Mouse (Mus musculus) cerebellum, adult 2 months (tissue): ENCODE measurements around the gene Fes. TPM values are rescaled to one million over a fixed set of nuclear protein-coding genes. Genes with fewer than 3 reads are reported as not detected.
A peak's percentile ranks its signal among the peaks of the same experiment; 100 is the strongest.

ENCODE experiments used
- DNase-seq, 2 experiments: peaks; one replicate each; pipeline ENCODE4 v3.0.0; 2021
- H3K27ac ChIP-seq: fragments of 200-500 bp; 2 replicates; pipeline ENCODE4 v1.5.1; 2012; ENCODE audit warnings: low read length, control low read depth, inconsistent platforms; ENCODE audit not compliant: insufficient read depth
- H3K27me3 ChIP-seq: fragments of 200-500 bp; 2 replicates; pipeline ENCODE4 v1.6.1; 2012; ENCODE audit warnings: inconsistent platforms, mild to moderate bottlenecking, low read length, moderate library complexity; ENCODE audit not compliant: control insufficient read depth, insufficient read depth
- H3K4me1 ChIP-seq: fragments of 200-500 bp; 2 replicates; pipeline ENCODE4 v1.6.1; 2011; ENCODE audit warnings: low read length; ENCODE audit not compliant: control insufficient read depth, insufficient read depth
- H3K4me3 ChIP-seq: fragments of 200-500 bp; replicated peaks from 2 replicates; pipeline ENCODE3; 2011; ENCODE audit warnings: mild to moderate bottlenecking, low read depth, low read length, control low read depth; ENCODE audit not compliant: insufficient read depth
- CTCF ChIP-seq: fragments of 200-500 bp; IDR thresholded peaks from 2 replicates; pipeline ENCODE4 v1.5.1; 2011; ENCODE audit warnings: low read depth, mild to moderate bottlenecking, control low read depth, low read length, moderate library complexity, borderline replicate concordance; ENCODE audit not compliant: insufficient read depth
- POLR2A ChIP-seq: fragments of 200-500 bp; IDR thresholded peaks from 2 replicates; pipeline ENCODE4 v1.6.1; 2011; ENCODE audit warnings: low read length, control low read depth, borderline replicate concordance; ENCODE audit not compliant: insufficient read depth
- WGBS: fragments of 180-500 bp; shearing (Covaris S2); methylation state at CpG from one replicate; pipeline ENCODE4 v1.1.7; 2018; 5-methylcytosine and 5-hydroxymethylcytosine counted together
- polyA plus RNA-seq: library from polyadenylated mRNA; depleted of rRNA; stranded (reverse); fragments of >200 nt; gene quantifications from 2 replicates; pipeline ENCODE4 v1.2.3, GENCODE M21; 2012

The Fes gene
- polyA plus RNA-seq, 1 experiment: 4.2 TPM

DNA sequence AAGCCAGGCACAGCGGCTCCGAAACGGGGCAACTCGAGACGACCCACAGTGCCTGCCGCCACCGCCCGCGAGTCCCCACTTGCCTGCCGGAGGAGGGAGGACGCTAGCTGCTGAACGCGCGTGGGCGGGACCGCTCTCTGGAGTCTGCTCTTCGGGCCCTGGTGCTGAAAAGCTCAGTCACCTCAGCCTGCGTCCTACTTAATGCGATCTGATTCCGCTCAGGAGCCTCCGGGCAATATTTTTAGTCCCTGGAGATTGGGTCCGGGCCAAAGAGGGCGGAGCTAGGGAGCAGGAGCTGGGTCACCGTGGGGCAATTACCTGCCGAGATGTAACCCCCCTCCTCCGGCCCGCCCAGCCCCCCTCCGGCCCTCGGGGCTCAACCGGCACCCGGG, 17.1 kb downstream of the Fes start:
- Histone ChIP-seq H3K4me3 (peak overlapping the region; percentile 87), H3K27me3 (no peaks in the 10 kb centered on the region), H3K27ac (peak overlapping the region; percentile 98), H3K4me1 (peaks cover 29% of the 10 kb centered on the region)
- DNase-seq: peak; percentile 93 to 95
- WGBS: under 1% methylated on average over 31 of the region's 31 CpGs
- TF ChIP-seq POLR2A: peak; percentile 85
- TF ChIP-seq CTCF: no peak

DNA sequence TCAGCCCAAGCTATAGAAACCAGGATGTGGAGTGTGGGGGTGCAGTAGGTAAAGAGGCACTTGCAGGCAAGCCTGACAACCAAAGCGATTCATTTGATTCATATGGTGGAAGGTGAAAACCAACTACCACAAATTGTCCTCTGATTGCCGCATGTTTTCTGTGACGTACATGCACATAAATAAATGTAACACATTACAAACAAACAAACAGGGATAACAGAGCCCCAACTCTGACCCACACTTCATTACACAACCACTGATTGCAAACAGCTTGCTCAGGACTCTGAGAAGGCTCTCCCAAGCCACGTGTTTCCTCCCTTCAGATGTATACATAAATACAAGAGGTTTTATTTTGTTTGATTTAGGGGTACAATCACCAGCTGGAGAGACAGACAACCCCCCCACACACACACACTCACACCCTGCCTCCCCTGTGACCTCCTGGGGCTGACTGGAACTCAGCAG, 17.7 kb downstream of the Fes start:
- H3K27me3 ChIP-seq: no peaks in the 10 kb centered on the region
- peaks cover 29% of the 10 kb centered on the region for H3K4me1 ChIP-seq
- TF ChIP-seq CTCF: no peak
- no peak for TF ChIP-seq POLR2A
- WGBS: 8% methylated on average over 4 of the region's 4 CpGs
- DNase-seq: no peak
- H3K4me3 ChIP-seq: peak overlapping the region; percentile 87
- H3K27ac ChIP-seq: peak overlapping the region; percentile 98

DNA sequence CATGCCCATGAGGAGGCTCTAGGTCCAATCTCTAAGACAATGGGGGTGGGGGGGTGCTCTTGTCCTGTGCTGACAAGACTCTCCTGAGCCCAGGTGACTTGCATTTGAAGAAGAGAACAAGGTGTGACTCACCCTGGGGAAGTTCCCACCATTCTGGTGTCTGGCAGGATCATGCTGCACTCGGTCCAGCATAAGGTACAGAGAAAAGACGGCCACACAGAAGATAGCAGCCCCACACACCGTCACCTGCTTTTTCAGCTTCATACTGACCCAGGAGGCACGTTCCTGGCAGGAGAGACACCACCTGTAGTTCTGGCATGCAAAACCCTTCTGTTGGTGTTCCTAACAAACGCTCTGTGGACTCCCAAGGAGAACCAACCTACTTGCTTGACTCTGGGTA, 18.3 kb downstream of the Fes start:
- Histone ChIP-seq H3K27ac (peak overlapping the region; percentile 71), H3K4me1 (peaks cover 29% of the 10 kb centered on the region), H3K27me3 (no peaks in the 10 kb centered on the region), H3K4me3 (peak overlapping the region; percentile 87)
- no peak; the same call in 1 of the 2 replicates for TF ChIP-seq POLR2A
- no peak for TF ChIP-seq CTCF
- peak; percentile 60 to 70 for DNase-seq
- WGBS: 8% methylated on average over 5 of the region's 5 CpGs

DNA sequence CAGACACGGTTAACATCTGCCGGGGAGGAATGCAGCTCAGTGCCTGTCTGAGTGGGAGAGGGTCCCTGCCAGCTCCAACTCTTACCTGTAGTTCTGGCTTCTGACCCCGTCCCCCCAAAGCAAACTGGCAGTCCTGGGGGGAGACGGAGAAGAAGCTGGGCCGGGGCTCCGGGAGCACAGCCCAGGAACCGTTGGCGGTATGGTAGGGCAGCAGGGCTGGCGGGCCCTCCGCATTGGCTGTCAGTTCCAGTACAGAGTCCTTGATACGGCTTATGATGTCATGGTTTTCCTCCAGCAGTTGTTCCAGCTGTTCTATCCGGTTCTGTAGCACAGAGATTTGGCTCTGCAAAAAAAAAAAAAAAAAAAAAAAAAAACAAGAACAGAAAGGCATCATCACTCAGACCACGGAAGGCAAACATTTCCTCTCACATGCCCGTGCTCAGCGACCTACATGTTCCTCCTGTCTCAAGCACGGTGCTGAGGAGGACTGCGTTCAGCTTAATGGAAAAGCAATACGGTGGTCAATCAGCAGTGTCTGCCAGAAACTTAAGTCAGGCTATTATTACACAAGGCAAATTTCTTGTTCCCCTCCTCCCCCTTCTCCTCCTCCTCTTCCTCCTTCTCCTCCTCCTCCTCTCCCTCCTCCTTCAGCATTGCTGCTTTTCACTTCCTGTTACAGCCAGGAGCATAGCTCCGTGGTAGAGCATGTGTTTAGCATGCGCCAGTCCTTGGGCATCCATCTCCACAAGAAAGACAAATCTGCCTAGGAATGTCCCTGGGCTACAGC, 18.9 kb downstream of the Fes start:
- TF ChIP-seq POLR2A: no peak
- no peak for TF ChIP-seq CTCF
- 59% methylated on average over 20 of the region's 20 CpGs for whole genome bisulfite sequencing
- Histone ChIP-seq H3K27me3 (no peaks in the 10 kb centered on the region), H3K27ac (peak overlapping the region; percentile 71), H3K4me1 (peaks cover 29% of the 10 kb centered on the region), H3K4me3 (peak overlapping the region; percentile 87)
- DNase-seq: no peak

DNA sequence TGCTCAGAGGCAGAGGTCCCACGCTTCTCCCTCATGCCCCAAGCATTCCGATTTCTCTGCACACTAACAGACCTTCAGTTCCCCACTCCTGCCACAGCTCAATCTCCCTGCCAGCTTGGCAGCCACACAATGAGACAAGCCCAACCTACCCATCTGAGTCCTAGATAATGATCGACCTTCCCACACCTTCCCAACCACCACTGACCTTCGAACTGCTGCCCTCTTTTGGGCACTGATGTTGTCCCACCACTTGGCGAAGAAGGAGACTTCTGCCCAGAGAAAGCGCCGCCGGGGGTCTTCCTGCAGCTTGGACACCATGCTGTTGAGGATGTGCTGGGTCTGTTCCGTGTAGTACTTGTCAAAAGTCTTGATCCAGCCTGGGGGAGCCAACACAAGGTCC, 19.7 kb downstream of the Fes start:
- WGBS: 67% methylated on average over 9 of the region's 9 CpGs
- Histone ChIP-seq H3K4me3 (no peak overlapping the region), H3K4me1 (peaks cover 29% of the 10 kb centered on the region), H3K27ac (no peak overlapping the region), H3K27me3 (no peaks in the 10 kb centered on the region)
- no peak for TF ChIP-seq POLR2A
- TF ChIP-seq CTCF: no peak
- no peak for DNase-seq

DNA sequence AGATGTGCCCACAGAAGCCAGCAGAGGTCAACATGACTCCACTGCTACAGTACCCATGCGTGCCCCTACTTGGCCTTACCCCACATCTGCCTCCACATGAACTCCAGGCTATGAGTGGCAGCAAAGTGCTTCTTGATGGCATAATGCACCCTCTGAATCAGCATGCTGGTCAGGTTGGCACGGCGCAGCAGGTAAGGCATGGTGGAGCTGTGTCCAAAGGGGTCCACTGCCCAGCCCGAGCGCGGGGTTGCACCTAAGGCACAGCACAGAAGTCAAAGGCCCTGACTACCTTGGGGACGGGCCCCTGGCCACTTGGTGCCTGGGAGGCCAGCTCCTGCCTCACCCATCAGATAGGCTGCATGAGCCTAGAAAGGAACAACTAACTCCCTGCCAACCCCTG, 20.5 kb downstream of the Fes start:
- WGBS: 96% methylated on average over 7 of the region's 7 CpGs
- TF ChIP-seq POLR2A: no peak
- TF ChIP-seq CTCF: no peak
- no peak overlapping the region; the same call in 1 of the 2 replicates for H3K27ac ChIP-seq
- H3K4me3 ChIP-seq: no peak overlapping the region
- no peak for DNase-seq
- no peaks in the 10 kb centered on the region for H3K27me3 ChIP-seq
- peaks cover 29% of the 10 kb centered on the region for H3K4me1 ChIP-seq

DNA sequence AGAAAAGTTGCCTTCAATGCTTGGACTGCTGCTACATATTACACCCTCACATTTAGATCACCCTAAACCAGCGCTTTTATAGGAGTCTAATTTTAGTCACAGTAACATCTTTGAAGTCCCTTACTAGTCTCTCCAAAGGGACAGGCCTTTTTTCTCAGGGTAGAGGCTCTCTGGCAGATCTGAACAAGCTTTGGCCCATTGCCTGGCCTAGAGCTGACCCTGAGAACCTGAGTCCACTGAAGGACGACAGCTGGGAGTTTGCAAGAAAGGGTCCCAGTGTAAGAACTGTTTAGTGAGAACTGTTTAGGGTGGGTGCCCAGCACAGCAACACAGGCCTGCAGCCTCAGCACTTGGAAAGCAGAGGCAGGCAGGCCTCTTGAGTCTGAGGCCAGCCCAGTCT, 22.0 kb downstream of the Fes start:
- WGBS: 56% methylated on average over 2 of the region's 2 CpGs
- Histone ChIP-seq H3K4me1 (peaks cover 29% of the 10 kb centered on the region), H3K27ac (no peak overlapping the region), H3K27me3 (no peaks in the 10 kb centered on the region), H3K4me3 (no peak overlapping the region)
- TF ChIP-seq CTCF: no peak
- no peak for TF ChIP-seq POLR2A
- no peak for DNase-seq

DNA sequence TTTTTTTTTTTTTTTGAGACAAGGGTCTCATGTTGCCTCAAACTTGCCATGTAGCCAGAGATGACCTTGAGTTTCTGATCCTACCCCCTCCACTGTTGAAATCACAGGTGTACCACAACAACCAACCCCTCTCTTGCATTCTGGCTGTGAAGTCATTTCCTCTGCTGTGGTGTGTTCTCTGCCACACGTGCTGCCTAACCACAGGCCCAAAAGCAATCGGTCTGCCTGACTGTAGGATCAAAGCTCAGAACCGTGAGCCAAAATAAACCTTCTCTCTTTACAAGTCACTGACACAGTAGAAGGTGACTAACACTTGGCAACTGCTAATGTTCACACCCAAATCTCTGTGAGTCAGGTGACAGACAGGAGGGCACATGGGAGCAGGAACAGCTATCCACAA, 27.3 kb downstream of the Fes start:
- no peak for DNase-seq
- Histone ChIP-seq H3K4me1 (peaks cover 11% of the 10 kb centered on the region), H3K4me3 (no peak overlapping the region), H3K27me3 (no peaks in the 10 kb centered on the region), H3K27ac (no peak overlapping the region)
- WGBS: 81% methylated on average over 3 of the region's 3 CpGs
- TF ChIP-seq POLR2A (no peak), CTCF (no peak)
